Mouse (Mus musculus) B cell, adult 67 days (primary cell): ENCODE data around the gene Gm20830. TPM values are rescaled to one million over a fixed set of nuclear protein-coding genes. Genes with fewer than 3 reads are reported as not detected.

Source experiments
- total RNA-seq, 2 experiments: library from RNA; stranded (reverse); gene quantifications; 4 replicates each; pipeline ENCODE4 v1.2.4; 2023

The Gm20830 gene
- total RNA-seq, result not detected

GRCm38 (mm10) chrY:6918182-6918581, at the start of gene Gm20830:
Gm20830 (minus strand) TSS chrY:6918282.

Other genes with a start within 250 kb of the Gm20830 start
- not detected for gene Gm21719, start 235.4 kb downstream of the Gm20830 start, total RNA-seq